Mouse (Mus musculus) bone marrow macrophage, adult 2 months (primary cell): Measurements from ENCODE around the gene Supt4a. TPM values are rescaled to one million over a fixed set of nuclear protein-coding genes. Genes with fewer than 3 reads are reported as not detected.

Source experiments
- H3K27ac ChIP-seq: 2 replicates; pipeline ENCODE4 v1.5.1; 2012; ENCODE audit warnings: low read depth, low read length; ENCODE audit not compliant: insufficient read depth
- H3K4me1 ChIP-seq: 2 replicates; pipeline ENCODE4 v1.6.1; 2012; ENCODE audit warnings: low read length; ENCODE audit not compliant: control insufficient read depth, insufficient read depth
- H3K4me3 ChIP-seq: 2 replicates; pipeline ENCODE4 v1.5.1; 2012; ENCODE audit warnings: mild to moderate bottlenecking, low read length, moderate library complexity; ENCODE audit not compliant: insufficient read depth
- CTCF ChIP-seq: IDR thresholded peaks from 2 replicates; pipeline ENCODE4 v1.5.1; 2012; ENCODE audit warnings: low read depth, mild to moderate bottlenecking, low read length, moderate library complexity
- POLR2A ChIP-seq: IDR thresholded peaks from 2 replicates; pipeline ENCODE4 v1.6.1; 2012; ENCODE audit warnings: mild to moderate bottlenecking, low read depth, low read length, borderline replicate concordance
- polyA plus RNA-seq: library from polyadenylated mRNA; stranded (reverse); fragments of >200 nt; gene quantifications from 2 replicates; pipeline ENCODE4 v1.2.4, GENCODE M21; 2012; ENCODE audit not compliant: missing spikeins, insufficient read depth, insufficient read length

The Supt4a gene
- polyA plus RNA-seq, 1 experiment = 142 TPM

GRCm38 (mm10) chr11:87722168-87722567, 15.2 kb upstream of the Supt4a start:
- Histone ChIP-seq H3K27ac (no peak overlapping the region), H3K4me3 (no peak overlapping the region), H3K4me1 (peaks cover 9% of the 10 kb centered on the region)
- TF ChIP-seq POLR2A (no peak), CTCF (no peak)

DNA sequence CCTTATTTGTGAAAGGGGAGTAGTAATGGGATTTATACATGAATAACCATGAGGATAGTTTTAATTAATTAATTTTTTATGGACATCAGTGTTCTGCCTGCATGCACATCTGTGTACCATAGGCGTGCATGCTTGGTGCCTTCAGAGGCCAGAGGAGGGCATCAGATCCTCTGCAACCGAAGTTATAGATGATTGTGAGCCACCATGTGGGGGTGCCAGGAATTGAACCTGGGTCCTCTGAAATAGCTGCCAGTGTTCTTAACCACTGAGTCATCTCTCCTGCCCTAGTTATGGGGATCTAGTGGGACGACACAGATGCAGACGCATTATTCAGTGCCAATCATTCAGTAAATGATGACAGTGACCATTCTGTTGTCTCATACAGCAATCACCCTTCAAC, 14.5 kb upstream of the Supt4a start:
- peaks cover 9% of the 10 kb centered on the region for H3K4me1 ChIP-seq
- no peak for TF ChIP-seq POLR2A
- H3K4me3 ChIP-seq = no peak overlapping the region
- H3K27ac ChIP-seq = no peak overlapping the region

DNA sequence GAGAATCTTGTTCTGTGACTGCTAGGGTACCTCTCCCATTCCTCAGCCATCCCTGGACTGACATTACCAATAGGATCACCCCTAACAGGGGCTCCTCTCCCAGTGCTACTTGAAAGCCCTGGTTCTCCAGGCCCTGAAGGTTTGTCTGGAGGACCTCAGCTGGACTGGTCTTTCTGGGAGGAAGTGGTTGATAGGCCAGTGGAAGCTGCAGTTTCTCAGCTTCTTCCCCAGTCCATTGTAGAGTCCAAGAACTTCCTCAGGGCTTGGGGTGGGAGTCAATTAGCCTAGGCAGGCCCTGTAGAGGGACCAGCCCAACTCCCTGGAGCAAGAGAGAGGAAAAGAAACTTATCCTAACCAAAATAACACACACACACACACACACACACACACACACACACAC, 11.8 kb upstream of the Supt4a start:
- no peak overlapping the region for H3K4me3 ChIP-seq
- no peak overlapping the region; the same call in 1 of the 2 replicates for H3K27ac ChIP-seq
- TF ChIP-seq POLR2A (no peak), CTCF (no peak)
- peaks cover 9% of the 10 kb centered on the region for H3K4me1 ChIP-seq

DNA sequence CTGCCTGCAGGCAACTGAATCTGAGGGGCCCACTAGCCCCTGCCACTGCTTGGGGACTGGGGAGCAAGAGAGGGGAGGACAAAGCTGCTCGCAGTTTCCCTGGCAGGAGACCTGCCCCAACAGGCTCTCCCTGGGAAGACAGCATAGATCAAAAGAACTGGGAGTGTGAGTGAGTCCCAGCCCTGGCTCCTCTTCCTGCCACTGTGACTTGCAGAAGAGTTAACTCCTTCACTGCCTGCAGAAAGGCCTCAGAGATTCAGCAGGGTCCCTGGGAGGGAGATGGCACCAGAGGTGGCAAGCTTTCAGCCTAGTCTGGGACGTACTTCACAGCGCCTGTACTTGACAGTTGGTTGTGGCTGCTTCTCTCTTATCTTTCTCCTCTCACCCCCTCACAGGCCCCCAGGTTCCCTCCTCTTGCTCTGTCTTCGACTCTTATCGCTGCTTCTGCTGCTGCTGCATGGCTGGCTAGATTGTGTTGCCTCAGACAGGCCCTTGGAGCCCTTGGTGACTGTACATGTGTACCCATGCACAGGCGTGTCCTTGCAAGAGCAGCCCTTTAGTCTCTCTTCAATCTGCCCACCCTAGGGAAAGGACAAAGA, 11.3 kb upstream of the Supt4a start:
- H3K4me3 ChIP-seq = no peak overlapping the region
- no peak overlapping the region for H3K27ac ChIP-seq
- no peak for TF ChIP-seq CTCF
- TF ChIP-seq POLR2A = no peak
- H3K4me1 ChIP-seq = peaks cover 9% of the 10 kb centered on the region

GRCm38 (mm10) chr11:87727021-87727420, 10.3 kb upstream of the Supt4a start:
- peaks cover 9% of the 10 kb centered on the region for H3K4me1 ChIP-seq
- no peak overlapping the region for H3K27ac ChIP-seq
- no peak for TF ChIP-seq CTCF
- TF ChIP-seq POLR2A = no peak
- H3K4me3 ChIP-seq = no peak overlapping the region

DNA sequence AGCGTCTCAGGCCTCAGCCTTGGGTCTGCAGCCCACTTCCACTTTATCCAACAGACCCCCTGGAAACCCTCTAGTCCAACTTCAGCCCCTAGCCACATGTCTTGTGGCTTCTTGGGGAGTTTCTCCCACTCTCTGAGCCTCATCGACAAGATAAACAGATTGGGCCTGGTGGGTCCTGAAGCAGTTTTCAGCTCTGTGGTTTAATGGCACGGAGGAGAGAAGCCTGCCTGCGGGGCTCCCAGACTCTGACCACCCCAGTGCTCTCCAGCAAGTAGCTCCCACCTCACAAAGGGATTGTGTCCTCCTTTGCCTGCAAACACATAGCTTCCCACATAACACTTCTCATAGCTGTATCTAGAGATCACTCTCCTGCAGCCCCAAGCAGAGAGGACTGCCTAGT, 9.9 kb upstream of the Supt4a start:
- H3K4me3 ChIP-seq = no peak overlapping the region
- H3K27ac ChIP-seq = no peak overlapping the region
- TF ChIP-seq CTCF (no peak), POLR2A (no peak)
- peaks cover 9% of the 10 kb centered on the region for H3K4me1 ChIP-seq

GRCm38 (mm10) chr11:87728850-87729592, 8.3 kb upstream of the Supt4a start:
- TF ChIP-seq POLR2A (no peak), CTCF (no peak)
- Histone ChIP-seq H3K27ac (no peak overlapping the region), H3K4me3 (no peak overlapping the region), H3K4me1 (peaks cover 9% of the 10 kb centered on the region)

GRCm38 (mm10) chr11:87729593-87730185, 7.7 kb upstream of the Supt4a start:
- no peak for TF ChIP-seq POLR2A
- TF ChIP-seq CTCF = no peak
- H3K4me3 ChIP-seq = no peak overlapping the region
- peaks cover 9% of the 10 kb centered on the region for H3K4me1 ChIP-seq
- H3K27ac ChIP-seq = no peak overlapping the region

DNA sequence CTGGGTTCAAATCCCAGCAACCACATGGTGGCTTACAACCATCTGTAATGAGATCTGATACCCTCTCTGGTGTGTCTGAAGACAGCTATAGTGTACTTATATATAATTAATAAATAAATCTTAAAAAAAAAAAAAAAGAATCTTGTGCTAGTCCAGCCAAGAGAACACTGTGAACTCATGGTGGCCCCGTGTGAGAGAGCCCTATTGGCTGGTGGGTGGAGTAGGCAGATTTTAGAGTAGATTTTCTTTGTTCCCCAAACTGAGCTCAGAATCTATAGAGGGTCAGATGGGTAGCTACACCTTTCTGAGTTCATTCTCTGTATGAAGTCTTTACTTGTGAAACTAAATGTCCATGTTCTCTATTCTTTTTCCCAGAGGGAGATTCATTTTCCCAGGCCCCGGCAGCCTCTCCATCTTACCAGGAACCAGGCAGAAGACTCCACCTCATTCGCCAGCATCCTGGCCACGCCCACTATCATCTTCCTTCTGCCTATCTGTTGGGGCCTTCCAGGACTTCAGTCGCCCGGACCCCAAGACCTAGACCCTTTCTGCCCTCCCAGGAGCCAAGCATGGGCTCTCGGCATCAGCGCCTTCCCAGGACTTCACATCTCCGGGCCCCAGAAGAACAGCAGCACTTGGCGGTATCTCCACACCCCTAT, 6.6 kb upstream of the Supt4a start:
- H3K4me1 ChIP-seq = peaks cover 4% of the 10 kb centered on the region; the same call in 1 of the 2 replicates
- no peak for TF ChIP-seq POLR2A
- H3K27ac ChIP-seq = no peak overlapping the region
- H3K4me3 ChIP-seq = no peak overlapping the region

- no peak overlapping the region for H3K27ac ChIP-seq
- H3K4me1 ChIP-seq = peaks cover 3% of the 10 kb centered on the region; the same call in 1 of the 2 replicates
- TF ChIP-seq POLR2A (no peak), CTCF (no peak)
- H3K4me3 ChIP-seq = no peak overlapping the region
Measured at GRCm38 (mm10) chr11:87734346-87734745, 3.0 kb upstream of the Supt4a start.
